Mouse (Mus musculus): ENCODE results near the gene Prr9. TPM values are rescaled to one million over a fixed set of nuclear protein-coding genes. Genes with fewer than 3 reads are reported as not detected.

Gene Prr9
- polyA plus RNA-seq, 1 experiment from 2014 or later, result not detected

DNA sequence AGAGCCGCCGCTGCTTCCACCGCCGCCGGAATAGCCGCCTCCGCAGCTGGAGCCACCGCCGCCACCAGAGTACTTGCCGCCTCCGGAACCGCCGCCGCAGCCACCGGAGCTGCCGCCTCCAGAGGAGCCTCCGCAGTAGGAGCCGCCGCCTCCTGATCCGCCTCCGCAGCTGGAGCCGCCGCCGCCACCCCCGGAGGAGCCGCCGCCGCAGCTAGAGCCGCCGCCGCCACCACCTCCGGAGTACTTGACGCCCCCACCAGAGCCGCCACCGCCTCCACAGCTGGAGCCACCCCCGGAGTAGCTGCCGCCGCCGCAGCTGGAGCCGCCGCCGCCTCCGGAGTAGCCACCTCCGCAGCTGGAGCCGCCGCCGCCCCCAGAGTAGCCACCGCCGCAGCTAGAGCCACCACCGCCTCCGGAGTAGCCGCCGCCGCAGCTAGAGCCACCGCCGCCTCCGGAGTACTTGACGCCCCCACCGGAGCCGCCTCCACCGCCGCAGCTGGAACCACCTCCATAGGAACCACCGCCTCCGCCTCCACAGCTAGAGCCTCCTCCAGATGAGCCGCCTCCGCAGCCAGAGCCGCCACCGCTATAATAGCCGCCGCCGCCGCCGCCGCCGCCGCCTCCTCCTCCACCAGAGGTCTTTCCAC, 42.3 kb downstream of the Prr9 start:
- Histone ChIP-seq H3K9ac (peak overlapping the region; percentile 73), H3K4me2 (peak overlapping the region; percentile 95), H3K36me3 (ENCODE audit: poor library complexity, severe bottlenecking) (no peaks in the 10 kb centered on the region), H3K4me3 (peak overlapping the region; percentile 65), H3K4me1 (peaks cover 7% of the 10 kb centered on the region), H3K9me3 (replicated peaks) (no peaks in the 10 kb centered on the region), H3K27ac (peak overlapping the region; percentile 76), H3K27me3 (peaks cover 34% of the 10 kb centered on the region)
- ATAC-seq, result peak; percentile 84
- WGBS, result under 1% methylated on average over 59 of the region's 76 CpGs

DNA sequence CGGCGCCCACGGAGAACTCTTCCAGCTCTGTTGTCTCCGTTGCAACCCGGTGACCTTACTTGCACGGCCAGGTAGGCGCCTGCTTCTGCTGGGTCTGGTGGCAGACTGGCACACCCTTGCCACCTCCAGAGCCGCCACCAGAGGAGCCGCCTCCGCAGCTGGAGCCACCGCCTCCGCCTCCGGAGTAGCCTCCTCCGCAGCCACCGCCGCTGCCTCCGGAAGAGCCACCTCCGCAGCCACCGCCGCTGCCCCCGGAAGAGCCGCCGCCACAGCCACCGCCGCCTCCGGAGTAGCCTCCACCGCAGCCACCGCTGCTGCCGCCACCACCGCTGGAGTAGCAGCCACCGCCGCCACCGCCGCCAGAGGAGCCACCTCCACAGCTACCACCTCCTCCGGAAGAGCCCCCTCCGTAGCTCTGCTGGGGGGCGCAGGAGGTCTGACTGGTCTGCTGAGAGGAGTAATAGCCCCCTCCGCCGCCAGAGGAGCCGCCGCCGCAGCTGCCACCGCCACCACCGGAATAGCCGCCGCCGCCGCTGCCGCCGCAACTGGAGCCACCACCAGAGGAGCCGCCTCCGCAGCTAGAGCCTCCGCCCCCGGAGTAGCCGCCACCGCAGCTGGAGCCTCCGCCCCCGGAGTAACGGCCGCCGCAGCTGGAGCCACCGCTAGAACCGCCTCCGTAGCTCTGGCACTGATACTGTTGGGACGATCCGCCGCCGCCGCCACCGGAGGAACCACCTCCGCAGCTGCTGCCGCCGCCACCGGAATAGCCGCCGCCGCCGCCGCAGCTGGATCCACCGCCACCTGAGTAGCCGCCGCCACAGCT, 43.1 kb downstream of the Prr9 start:
- peak overlapping the region; percentile 76 for H3K27ac ChIP-seq
- H3K9ac ChIP-seq, result peak overlapping the region; percentile 73
- H3K4me2 ChIP-seq, result peak overlapping the region; percentile 95
- H3K4me3 ChIP-seq, result peak overlapping the region; percentile 65
- WGBS, result under 1% methylated on average over 65 of the region's 82 CpGs
- H3K27me3 ChIP-seq, result peaks cover 34% of the 10 kb centered on the region
- no peaks in the 10 kb centered on the region for H3K36me3 ChIP-seq (ENCODE audit: poor library complexity, severe bottlenecking)
- peaks cover 7% of the 10 kb centered on the region for H3K4me1 ChIP-seq
- peak; percentile 87 for ATAC-seq
- no peaks in the 10 kb centered on the region for H3K9me3 ChIP-seq (replicated peaks)

Other genes with a start within 250 kb of the Prr9 start
- gene Pglyrp3, start 109.4 kb downstream of the Prr9 start, polyA plus RNA-seq (2015; fragmentation: Nextera tagmentation; extraction: Ambion mirVana), result not detected in 2 replicates
- 0.81 and 1.3 TPM in 2 replicates for gene Lor, start 40.8 kb downstream of the Prr9 start, polyA plus RNA-seq (2015; fragmentation: Nextera tagmentation; extraction: Ambion mirVana)
- gene Lelp1, start 18.8 kb upstream of the Prr9 start, polyA plus RNA-seq (2015; fragmentation: Nextera tagmentation; extraction: Ambion mirVana), result not detected in 2 replicates
- not detected in 2 replicates for gene Sprr2a1, start 91.9 kb upstream of the Prr9 start, polyA plus RNA-seq (2015; fragmentation: Nextera tagmentation; extraction: Ambion mirVana)
- not detected in 2 replicates for gene Sprr2a2, start 92.0 kb upstream of the Prr9 start, polyA plus RNA-seq (2015; fragmentation: Nextera tagmentation; extraction: Ambion mirVana)
- gene Sprr2a3, start 161.5 kb upstream of the Prr9 start, polyA plus RNA-seq (2015; fragmentation: Nextera tagmentation; extraction: Ambion mirVana), result not detected in 2 replicates
- not detected in 2 replicates for gene Sprr2b, start 192.7 kb upstream of the Prr9 start, polyA plus RNA-seq (2015; fragmentation: Nextera tagmentation; extraction: Ambion mirVana)
- gene Sprr2d, start 215.2 kb upstream of the Prr9 start, polyA plus RNA-seq (2015; fragmentation: Nextera tagmentation; extraction: Ambion mirVana), result not detected in 2 replicates
- gene Sprr2e, start 228.2 kb upstream of the Prr9 start, polyA plus RNA-seq (2015; fragmentation: Nextera tagmentation; extraction: Ambion mirVana), result not detected in 2 replicates
- not detected in 2 replicates for gene Sprr2f, start 241.2 kb upstream of the Prr9 start, polyA plus RNA-seq (2015; fragmentation: Nextera tagmentation; extraction: Ambion mirVana)